Comparison of ENCODE assay signal across 22 mouse cellular contexts in genomic region chr17:30341556-30341955, GRCm38 (mm10).
DNase-seq lines count a peak whose midpoint lies in the region; ATAC-seq and TF ChIP-seq lines count a peak whose summit lies in the region.
"Had no signal": no experiment of that assay in that cellular context is flagged by ENCODE, and none has a peak within 500 bp of the region (broad histone marks: within the 10 kb centered on the region; RNA-seq: fewer than 3 reads in every experiment).

No protein-coding gene starts in this region.

- no peaks in the 10 kb centered on the region for H3K36me3 ChIP-seq in heart, embryonic 10.5 days
- H3K36me3 ChIP-seq in hindbrain, embryonic 10.5 days = no peaks in the 10 kb centered on the region
- no peaks in the 10 kb centered on the region for H3K36me3 ChIP-seq in hindbrain, embryonic 13.5 days
- no peaks in the 10 kb centered on the region for H3K36me3 ChIP-seq in liver, adult 2 months (ENCODE audit: control insufficient read depth, insufficient read depth, low read length)
- H3K36me3 ChIP-seq in midbrain, embryonic 11.5 days (ENCODE audit: control insufficient read depth, insufficient read depth, low read length) = no peaks in the 10 kb centered on the region
- no peaks in the 10 kb centered on the region for H3K36me3 ChIP-seq in midbrain, embryonic 14.5 days (ENCODE audit: control insufficient read depth, insufficient read depth, low read length)

- WGBS in heart, embryonic 10.5 days = 79% methylated on average over 6 of the region's 6 CpGs
- 85% methylated on average over 6 of the region's 6 CpGs for WGBS in hindbrain, embryonic 10.5 days
- WGBS in hindbrain, embryonic 13.5 days = 77% methylated on average over 6 of the region's 6 CpGs
- WGBS in liver, adult 2 months = 64% methylated on average over 6 of the region's 6 CpGs
- WGBS in midbrain, embryonic 11.5 days = 84% methylated on average over 6 of the region's 6 CpGs
- 79% methylated on average over 6 of the region's 6 CpGs for WGBS in midbrain, embryonic 14.5 days

- ATAC-seq in hindbrain, embryonic 13.5 days (ENCODE audit: low FRiP score) = no peak
- no peak for ATAC-seq in midbrain, embryonic 11.5 days (ENCODE audit: low FRiP score)
- no peak for ATAC-seq in midbrain, embryonic 14.5 days (ENCODE audit: low FRiP score, low TSS enrichment)
- ATAC-seq: activated CD4-positive, CD25-positive, alpha-beta regulatory T cell, adult 4 months; CD4-positive, CD25-positive, alpha-beta regulatory T cell, adult 4 months; Patski had no signal

- H3K27me3 ChIP-seq in heart, embryonic 10.5 days (ENCODE audit: insufficient read depth, poor library complexity, severe bottlenecking) = no peaks in the 10 kb centered on the region
- no peaks in the 10 kb centered on the region for H3K27me3 ChIP-seq in hindbrain, embryonic 10.5 days (ENCODE audit: insufficient read depth, poor library complexity, severe bottlenecking)
- no peaks in the 10 kb centered on the region for H3K27me3 ChIP-seq in hindbrain, embryonic 13.5 days
- no peaks in the 10 kb centered on the region for H3K27me3 ChIP-seq in liver, adult 2 months (ENCODE audit: control insufficient read depth, insufficient read depth, low read length)
- H3K27me3 ChIP-seq in midbrain, embryonic 11.5 days (ENCODE audit: control insufficient read depth, insufficient read depth, low read length) = no peaks in the 10 kb centered on the region
- no peaks in the 10 kb centered on the region for H3K27me3 ChIP-seq in midbrain, embryonic 14.5 days (ENCODE audit: control insufficient read depth, insufficient read depth, low read length)
- H3K27me3 ChIP-seq: CH12.LX, Patski had no signal

- peaks cover 22% of the 10 kb centered on the region for H3K4me1 ChIP-seq in heart, embryonic 10.5 days
- H3K4me1 ChIP-seq in hindbrain, embryonic 10.5 days (replicated peaks) = peaks cover 33% of the 10 kb centered on the region
- H3K4me1 ChIP-seq in hindbrain, embryonic 13.5 days (replicated peaks) = peaks cover 52% of the 10 kb centered on the region
- H3K4me1 ChIP-seq in liver, adult 2 months (ENCODE audit: control insufficient read depth, insufficient read depth, low read length) = peaks cover 5% of the 10 kb centered on the region; the same call in 1 of the 2 replicates
- no peaks in the 10 kb centered on the region; the same call in none of the 2 replicates for H3K4me1 ChIP-seq in midbrain, embryonic 11.5 days (ENCODE audit: control insufficient read depth, insufficient read depth, low read length)
- H3K4me1 ChIP-seq in midbrain, embryonic 14.5 days (ENCODE audit: control insufficient read depth, insufficient read depth, low read length) = peaks cover 15% of the 10 kb centered on the region

- no peak overlapping the region for H3K4me2 ChIP-seq in hindbrain, embryonic 13.5 days
- H3K4me2 ChIP-seq in midbrain, embryonic 11.5 days = no peak overlapping the region
- H3K4me2 ChIP-seq in midbrain, embryonic 14.5 days (ENCODE audit: low read length) = no peak overlapping the region

- no peaks in the 10 kb centered on the region for H3K79me2 ChIP-seq in liver, adult 2 months (ENCODE audit: control insufficient read depth, insufficient read depth, low read length)

- H3K9ac ChIP-seq in hindbrain, embryonic 13.5 days = no peak overlapping the region
- no peak overlapping the region for H3K9ac ChIP-seq in liver, adult 2 months (ENCODE audit: low read depth, low read length)
- no peak overlapping the region for H3K9ac ChIP-seq in midbrain, embryonic 11.5 days (ENCODE audit: low read length)
- H3K9ac ChIP-seq in midbrain, embryonic 14.5 days (replicated peaks; ENCODE audit: low read length) = no peak overlapping the region

- no peak overlapping the region for H3K27ac ChIP-seq in heart, embryonic 10.5 days
- H3K27ac ChIP-seq in hindbrain, embryonic 10.5 days = peak overlapping the region; percentile 24; the same call in 1 of the 2 replicates
- H3K27ac ChIP-seq in hindbrain, embryonic 13.5 days = no peak overlapping the region
- no peak overlapping the region for H3K27ac ChIP-seq in liver, adult 2 months (replicated peaks; ENCODE audit: insufficient read depth, low read depth, low read length)
- H3K27ac ChIP-seq in midbrain, embryonic 11.5 days (ENCODE audit: low read depth, low read length) = no peak overlapping the region
- H3K27ac ChIP-seq in midbrain, embryonic 14.5 days (replicated peaks; ENCODE audit: low read depth, low read length) = no peak overlapping the region

- TF ChIP-seq CTCF in liver, adult 2 months (IDR thresholded peaks at IDR 0.05; ENCODE audit: low read depth, low read length) = no peak

- DNase-seq in heart, adult 11 months = peak; percentile 67
- DNase-seq in heart, embryonic 10.5 days (ENCODE audit: low spot score) = no peak
- no peak for DNase-seq in hindbrain, embryonic 10.5 days (ENCODE audit: low spot score)
- DNase-seq in liver, adult 2 months (ENCODE audit: extremely low read depth, low read depth, low spot score) = peak; percentile 29
- no peak for DNase-seq in liver
- DNase-seq in midbrain, embryonic 11.5 days (ENCODE audit: low spot score, missing footprints) = peak; percentile 72
- DNase-seq in midbrain, embryonic 14.5 days = no peak
- DNase-seq: adrenal gland, adult 2 months; adrenal gland, adult 8-10 months; adrenal gland, postnatal 10 days; adrenal gland, postnatal 14 days; adrenal gland, postnatal 25 days; adrenal gland, postnatal 36 days; B cell, adult 2 months; cerebellum, adult 11 months; cerebellum, adult 11-12 months had no signal

- TF ChIP-seq POLR2A in liver, adult 2 months (IDR thresholded peaks at IDR 0.05; ENCODE audit: extremely low read depth, insufficient read depth, low read length) = no peak

- H3K4me3 ChIP-seq in heart, embryonic 10.5 days = no peak overlapping the region
- no peak overlapping the region for H3K4me3 ChIP-seq in hindbrain, embryonic 10.5 days
- H3K4me3 ChIP-seq in hindbrain, embryonic 13.5 days = no peak overlapping the region
- H3K4me3 ChIP-seq in liver, adult 2 months (ENCODE audit: insufficient read depth, low read depth, low read length) = no peak overlapping the region
- no peak overlapping the region for H3K4me3 ChIP-seq in midbrain, embryonic 11.5 days (ENCODE audit: low read depth, low read length)
- no peak overlapping the region for H3K4me3 ChIP-seq in midbrain, embryonic 14.5 days (replicated peaks; ENCODE audit: low read depth, low read length)

- H3K9me3 ChIP-seq in heart, embryonic 10.5 days = no peaks in the 10 kb centered on the region
- no peaks in the 10 kb centered on the region for H3K9me3 ChIP-seq in hindbrain, embryonic 10.5 days
- no peaks in the 10 kb centered on the region for H3K9me3 ChIP-seq in hindbrain, embryonic 13.5 days
- no peaks in the 10 kb centered on the region for H3K9me3 ChIP-seq in midbrain, embryonic 11.5 days (ENCODE audit: control insufficient read depth, low read length)
- H3K9me3 ChIP-seq in midbrain, embryonic 14.5 days (ENCODE audit: control insufficient read depth, low read length) = no peaks in the 10 kb centered on the region
- H3K9me3 ChIP-seq: G1E had no signal

Comparison
In these comparisons a context has a peak if more than half of its experiments do, and no peak if none do; other contexts are left out.
1. DNase-seq: peak in heart, adult 11 months (single experiment), liver, adult 2 months (single experiment) and midbrain, embryonic 11.5 days (single experiment); none in heart, embryonic 10.5 days (single experiment), hindbrain, embryonic 10.5 days (single experiment), liver (single experiment) and midbrain, embryonic 14.5 days (single experiment).